Mouse (Mus musculus) frontal cortex, postnatal 10 days (tissue): ENCODE results near the gene Nup210.
A peak's percentile ranks its signal among the peaks of the same experiment; 100 is the strongest.

Source experiments
- DNase-seq, 2 experiments: peaks; one replicate each; pipeline ENCODE4 v3.0.0; 2022; ENCODE audit warnings: low spot score in 2 of 2, mixed read lengths in 1 of 2

The Nup210 gene

DNA sequence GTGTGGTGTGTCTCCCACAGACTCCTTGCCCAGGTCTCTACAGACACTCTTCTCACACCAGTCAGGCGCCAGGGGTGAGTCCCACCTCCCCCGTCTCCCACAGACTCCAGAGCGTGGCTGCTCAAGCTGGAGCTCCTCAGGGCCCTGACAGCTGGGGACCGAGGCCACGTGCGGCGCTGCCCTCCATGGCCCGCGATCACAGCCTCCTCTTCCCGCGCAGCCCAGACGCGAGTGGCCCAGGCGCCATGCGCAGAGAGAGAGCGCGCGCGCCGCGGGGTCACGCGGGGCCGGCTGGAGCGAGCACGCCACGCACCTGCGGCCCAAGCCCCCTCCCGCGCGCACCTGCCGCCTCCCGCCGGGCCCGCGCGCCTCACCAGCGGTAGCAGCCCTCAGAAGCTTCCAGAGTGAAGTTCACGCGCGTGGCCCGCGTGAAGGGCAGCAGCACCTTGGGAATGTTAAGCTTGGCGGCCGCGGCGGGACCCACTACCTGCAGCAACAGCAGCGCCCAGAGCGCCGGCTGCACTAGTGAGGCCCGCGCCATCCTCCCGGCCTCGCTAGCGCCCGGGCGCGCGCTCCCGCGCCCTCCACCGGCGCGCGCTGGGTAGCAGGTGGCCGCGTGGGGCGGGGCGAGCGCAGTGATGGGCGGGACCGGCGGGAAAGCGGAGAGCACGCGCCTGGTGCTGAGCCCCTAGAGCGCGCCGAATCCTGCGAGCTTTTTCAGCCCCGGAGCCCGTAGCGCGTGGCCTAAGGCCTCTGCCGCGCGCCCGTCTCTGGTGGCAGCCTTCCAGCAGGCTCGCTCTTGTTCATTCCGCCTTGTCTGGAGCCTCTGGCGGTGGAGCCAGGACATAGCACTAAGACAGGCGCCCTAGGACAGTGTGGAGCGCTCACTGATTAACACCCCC is at the start of gene Nup210:
Gene Nup210, minus strand, starts transcription at position 586 of the 902 bp plus-strand sequence.
- DNase-seq = peak; percentile 92 to 95

DNA sequence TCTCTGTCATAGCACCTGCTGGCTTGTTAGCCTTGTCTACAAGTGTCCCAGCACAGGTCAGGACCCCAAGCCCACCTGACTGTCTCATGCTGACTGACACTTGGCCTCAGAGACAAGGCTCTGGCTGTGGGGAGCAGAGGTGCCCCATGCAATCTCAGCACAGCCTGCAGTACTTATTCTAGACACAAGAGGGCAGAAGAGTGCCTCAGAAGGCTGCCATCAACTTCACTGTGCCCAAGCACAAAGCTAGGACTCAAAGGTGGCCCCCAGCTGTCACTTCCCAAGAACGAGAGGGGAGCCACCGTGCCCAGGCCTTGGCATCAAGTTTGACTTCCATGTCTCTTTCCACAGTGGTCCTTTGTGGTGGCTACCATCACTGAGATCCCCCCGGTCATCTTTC is 48.6 kb upstream of the Nup210 start:
- peak in 1 of 2 experiments; percentile 69 for DNase-seq

DNA sequence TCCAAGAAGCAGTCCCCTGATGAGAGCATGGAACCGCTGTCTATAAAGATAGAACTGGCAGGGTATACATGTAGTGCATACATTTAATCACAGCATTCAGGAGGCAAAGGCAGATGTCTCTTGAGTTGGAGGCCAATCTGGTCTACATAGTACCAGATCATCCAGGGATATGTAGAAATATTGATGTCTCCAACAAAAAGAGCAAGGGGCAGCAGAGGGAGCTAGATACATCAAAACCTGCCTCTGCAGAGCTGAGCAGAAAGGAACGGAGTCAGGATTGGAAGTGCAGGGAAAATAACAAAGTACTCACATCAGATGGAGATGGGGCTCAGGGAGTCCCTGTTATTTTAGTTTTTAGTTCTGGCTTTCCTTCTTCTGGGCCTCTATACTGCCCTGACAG is 48.0 kb upstream of the Nup210 start:
- DNase-seq = no peak

DNA sequence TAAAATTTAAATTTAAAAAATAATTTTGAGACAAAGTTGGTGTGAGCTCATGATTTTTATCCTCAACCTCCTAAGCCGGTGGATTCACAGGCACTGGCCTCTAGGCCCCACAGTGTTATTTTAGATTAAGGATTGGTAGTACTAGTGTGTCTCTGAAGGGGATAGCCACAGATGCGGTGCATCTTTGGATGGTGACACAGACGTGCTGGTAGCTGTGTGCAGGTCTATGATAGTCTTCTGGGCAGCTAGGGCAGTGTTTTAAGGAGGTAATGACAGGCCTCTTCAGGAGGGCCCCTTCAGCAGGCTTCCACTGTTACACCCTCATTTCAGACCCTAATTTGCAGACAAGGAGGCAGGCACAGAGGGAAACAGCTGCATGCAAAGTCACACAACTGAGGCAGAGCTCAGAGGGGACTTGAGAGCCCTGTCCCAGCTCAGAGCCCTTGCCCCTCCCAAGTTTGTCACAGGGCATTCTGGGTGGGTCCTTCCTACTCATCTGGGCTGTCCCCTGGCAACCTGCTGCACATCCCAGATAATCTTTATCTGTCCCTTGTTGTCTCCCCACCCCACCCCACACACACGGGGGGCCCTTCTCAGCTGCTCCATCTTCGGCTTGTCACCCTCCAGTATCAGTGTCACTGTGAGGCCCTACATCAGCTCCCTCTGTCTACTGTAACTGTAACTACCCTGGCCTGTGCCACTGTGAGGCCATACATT is 46.7 kb upstream of the Nup210 start:
- no peak for DNase-seq

DNA sequence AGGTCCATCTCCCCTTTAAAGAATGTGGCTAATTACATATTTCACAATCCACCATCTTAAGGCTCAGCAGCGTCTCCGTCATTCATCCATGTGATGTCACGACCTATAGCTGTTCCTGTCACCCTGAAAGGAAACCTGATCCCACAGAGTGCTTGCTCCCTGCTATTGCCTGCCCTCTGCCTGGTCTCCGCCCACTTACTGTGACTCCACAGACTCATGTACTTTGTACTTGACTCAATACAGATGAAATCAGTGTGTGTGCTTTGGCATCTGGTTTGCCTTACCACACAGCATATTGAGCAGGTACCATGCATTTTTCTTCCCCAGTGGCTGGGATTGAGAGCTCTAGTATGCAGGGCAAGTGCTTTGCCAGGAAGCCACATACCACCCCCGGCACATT is 45.7 kb upstream of the Nup210 start:
- no peak for DNase-seq

DNA sequence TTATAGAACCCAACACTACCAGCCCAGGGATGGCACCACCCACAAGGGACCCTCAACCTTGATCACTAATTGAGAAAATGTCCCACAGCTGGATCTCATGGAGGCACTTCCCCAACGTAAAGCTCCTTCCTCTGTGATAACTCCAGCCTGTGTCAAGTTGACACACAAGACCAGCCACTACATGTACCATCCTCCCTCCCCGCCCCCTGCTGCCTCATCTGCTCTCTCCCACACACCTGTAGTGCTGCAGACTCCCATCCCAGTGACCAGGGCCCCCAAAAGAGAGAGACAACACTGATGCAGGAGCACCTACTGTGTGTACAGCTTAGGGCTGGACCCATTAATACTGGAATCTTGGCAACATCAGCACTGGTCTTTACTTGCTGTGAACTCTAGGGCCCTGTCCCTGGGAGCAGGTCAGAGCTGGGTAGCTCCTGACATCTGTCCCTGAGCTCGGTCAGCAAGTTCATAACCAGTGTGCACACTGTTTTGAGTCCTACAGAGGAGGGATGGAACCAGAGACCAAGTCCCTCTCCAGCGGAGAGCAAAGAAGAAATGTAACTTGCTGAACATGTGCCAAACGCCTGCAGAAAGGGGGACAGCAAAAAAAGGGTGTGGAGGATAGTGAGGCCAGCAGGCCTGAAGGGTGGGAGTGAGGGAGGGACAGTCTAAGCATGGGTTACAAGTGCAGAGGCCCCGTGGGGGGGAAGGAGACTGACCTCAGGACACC is 45.0 kb upstream of the Nup210 start:
- DNase-seq = no peak

DNA sequence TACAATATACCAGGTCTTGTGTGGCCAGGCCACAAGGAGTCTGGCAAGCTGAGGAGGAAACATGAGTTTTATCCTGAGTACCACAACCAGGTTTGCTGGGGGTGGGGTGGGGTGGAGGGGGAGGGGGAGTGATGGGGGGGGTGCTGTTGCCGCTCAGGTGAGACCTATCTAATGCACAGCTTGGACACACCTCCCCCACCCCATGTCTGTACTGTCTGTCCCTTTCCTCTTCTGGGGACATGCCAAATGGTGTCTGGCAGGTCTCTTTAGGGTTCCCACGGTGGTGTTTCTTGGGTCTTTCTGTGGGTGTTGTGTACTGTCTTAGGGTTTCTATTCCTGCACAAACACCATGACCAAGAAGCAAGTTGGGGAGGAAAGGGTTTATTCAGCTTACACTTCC is 44.3 kb upstream of the Nup210 start:
- DNase-seq = no peak

DNA sequence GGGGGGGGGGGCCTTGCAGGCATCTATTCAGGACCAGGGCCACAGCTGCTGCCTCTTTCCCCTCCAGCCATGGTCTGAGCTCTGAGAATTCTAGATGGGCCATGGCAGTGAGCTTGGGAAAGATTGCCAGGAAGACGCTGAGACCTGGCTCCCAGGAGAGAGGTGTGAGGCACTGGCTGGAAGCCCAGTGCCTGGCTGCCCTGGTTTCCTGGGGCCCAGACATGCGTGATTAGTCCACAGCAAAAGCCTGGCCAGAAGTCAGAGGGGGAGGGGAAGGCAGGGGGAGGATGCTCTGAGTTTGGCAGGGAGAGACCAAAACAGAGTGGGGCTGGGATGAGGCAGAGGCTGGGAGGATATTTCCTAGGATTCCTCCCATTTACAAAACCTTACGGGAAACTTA is 43.8 kb upstream of the Nup210 start:
- DNase-seq = no peak

DNA sequence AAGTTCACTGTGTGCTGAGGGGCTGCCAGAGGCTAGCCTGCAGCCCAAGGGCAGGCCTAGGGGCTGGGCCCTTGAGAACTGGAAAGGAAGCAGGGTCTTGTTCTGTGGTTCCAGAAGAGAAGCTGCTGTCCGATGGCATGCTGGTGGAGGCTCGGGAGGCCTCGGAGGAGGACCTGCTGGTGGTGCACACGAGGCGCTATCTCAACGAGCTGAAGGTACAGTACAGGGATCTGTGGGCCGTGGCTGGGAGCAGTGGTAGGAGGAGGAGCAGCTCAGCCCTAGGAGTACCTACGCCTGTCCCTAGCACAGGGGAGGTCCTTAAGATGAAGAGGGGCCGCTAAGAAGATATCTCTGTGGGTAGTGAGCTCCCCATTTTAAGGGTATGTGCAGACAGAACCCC is 42.4 kb upstream of the Nup210 start:
- DNase-seq = no peak

DNA sequence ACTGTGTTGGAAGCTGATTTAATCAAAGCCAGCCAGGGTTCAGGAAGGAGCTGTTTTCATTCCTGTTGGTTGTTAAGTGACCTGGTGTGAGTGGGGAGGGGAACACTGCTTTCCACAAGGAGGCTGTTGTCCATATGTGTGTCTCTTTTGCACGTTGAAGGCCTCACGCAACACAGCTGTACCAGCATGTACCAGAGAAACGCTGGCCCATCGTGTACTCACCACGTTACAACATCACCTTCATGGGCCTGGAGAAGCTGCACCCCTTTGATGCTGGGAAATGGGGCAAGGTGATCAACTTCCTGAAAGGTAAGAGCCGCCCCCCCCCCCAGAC is 40.6 kb upstream of the Nup210 start:
- no peak for DNase-seq

DNA sequence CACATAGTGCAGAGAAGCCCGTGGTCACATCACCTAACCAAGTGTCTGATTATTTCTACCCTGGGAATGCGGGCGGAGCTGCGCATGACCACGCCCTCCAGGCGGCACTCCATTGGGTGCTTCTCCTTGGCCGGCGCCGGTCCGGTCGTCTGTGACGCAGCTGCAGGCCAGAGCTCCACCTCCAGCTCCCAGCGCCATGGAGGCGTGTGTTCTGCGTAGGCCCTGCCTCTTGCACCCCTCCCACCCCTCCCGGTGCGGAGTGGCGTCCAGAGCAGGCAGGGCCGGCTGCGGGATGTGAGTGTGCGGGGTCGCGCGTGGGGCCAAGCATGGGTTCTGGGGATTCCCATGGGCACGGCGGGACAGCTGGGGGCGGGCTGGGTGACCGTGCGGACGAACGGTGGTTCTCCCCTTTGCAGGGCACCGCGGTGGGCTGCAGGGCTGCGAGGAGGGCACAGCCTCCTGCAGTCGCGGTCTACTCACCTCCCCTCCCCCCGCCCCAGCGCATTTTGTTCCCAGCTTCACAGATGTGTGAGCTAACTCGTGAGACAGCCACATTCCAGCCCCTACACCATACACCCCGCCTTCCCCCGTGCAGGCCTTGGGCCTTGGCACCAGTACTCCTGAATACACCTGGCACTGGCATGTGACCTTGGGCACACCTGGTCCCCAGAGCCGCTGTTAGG is 40.1 kb upstream of the Nup210 start, which contains the start of gene Hdac11:
Gene Hdac11, plus strand, starts transcription at position 112 of the 683 bp plus-strand sequence.
- DNase-seq = peak; percentile 89 to 90

DNA sequence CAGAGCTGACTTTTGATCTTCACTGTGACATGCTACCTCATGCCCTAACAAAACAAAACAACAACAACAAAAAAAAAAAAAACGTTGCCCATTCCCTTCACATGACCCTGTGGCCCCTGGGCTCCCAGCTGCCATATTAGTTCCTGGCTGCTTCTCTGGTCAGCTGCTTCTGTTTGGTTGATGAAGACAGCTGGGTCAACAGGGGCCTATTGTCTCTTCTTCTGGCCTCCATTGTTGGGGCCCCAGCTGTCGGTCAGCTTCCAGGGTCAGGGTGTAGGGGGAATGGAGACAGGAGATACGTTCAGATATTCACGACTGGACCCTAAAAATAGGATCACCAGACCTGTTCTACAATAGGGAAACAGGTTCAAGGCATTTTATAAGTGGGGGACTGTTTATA is 39.4 kb upstream of the Nup210 start:
- no peak for DNase-seq

DNA sequence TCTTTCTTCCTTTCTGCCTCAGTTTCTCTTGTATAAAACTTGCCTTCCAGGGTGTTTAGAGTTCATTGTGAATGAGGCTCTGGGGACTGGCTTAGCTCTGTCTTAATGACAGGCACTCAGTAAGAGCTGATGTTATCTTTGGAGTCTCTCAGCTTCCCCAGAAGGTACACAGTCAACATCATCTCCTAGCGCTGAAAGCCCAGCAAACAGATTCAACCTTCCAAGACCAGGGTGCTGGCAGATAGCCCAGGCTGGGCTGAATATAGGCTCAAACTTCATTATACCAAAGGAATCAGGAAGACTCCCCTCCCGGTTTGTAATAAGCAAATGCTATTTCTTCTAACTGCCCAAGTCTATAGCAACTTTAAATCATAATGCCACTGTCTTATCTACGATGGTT is 38.7 kb upstream of the Nup210 start:
- DNase-seq = no peak

DNA sequence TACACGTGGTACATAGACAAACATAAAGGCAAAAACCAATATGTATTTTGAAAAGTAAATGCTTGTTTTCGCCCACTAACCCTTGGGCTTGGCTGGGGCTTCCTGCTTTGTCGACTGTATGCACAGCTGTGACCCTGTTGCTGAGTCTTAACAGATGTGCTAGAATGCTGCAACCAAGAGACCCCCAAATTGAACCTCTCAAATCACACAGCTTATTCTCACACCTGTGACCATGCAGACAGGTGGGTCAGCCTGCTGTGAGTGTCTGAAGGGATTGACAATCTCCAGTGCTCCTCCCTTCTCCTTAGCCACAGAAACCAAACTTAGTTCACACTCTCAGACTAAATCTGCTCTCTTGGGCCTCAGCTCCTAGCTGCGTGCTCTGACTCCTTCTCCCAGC is 38.1 kb upstream of the Nup210 start:
- DNase-seq = no peak

DNA sequence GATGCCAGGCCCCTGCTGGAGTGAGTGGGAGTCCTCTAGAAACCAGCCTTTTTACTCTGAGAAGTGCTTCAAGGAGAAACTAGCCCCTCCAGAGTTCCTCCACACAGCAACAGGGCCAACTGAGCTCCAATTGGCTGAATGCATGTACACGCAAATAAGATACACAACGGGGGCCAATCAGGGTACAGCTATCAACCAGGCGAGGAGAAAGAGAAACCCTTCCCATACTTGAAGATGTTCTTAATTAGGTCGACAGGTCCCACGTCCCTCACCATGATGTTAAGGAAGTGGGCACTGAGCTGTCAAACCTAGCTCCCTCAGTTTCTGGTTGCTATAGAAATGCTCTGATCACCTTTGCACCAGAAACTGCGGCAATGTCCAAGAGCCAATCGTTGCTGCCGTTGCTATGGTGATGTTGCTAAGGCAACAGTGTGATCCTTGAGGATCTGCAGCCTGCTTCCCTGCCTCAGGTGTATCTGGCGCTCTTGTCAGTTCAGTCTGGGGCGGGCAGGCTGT is 37.0 kb upstream of the Nup210 start:
- peak; percentile 74 for DNase-seq

DNA sequence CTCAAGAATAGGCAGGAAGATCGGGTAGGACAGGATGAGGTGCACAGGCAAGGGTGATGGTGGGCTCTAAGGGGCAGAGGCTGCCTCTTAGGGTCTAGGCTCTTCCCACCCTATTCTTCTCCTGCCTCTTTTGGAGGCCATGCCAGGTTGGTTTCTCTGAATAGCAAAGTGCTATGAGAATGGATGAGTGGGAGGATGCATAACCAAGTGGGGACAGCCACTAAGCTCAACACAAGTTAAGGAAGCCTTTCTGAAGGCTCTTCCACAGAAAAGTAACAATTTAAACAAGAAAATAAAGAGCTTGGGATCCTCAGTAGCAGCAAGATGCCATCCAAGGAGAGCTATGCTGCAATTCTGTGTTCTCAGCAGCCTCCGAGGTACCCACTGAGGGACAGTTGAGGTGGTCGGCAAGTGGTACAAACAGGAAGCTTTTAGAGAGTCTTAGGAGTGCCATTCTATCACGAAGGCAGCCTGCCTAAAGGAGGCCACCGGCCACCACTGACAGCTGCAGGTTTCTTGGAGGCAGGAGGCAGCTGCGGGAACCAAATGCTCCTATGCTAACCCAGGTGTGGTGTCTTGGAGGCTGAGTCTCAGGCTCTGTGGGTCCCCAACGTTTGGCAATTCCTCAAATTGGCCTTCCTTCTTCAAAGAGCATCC is 36.4 kb upstream of the Nup210 start:
- no peak for DNase-seq

DNA sequence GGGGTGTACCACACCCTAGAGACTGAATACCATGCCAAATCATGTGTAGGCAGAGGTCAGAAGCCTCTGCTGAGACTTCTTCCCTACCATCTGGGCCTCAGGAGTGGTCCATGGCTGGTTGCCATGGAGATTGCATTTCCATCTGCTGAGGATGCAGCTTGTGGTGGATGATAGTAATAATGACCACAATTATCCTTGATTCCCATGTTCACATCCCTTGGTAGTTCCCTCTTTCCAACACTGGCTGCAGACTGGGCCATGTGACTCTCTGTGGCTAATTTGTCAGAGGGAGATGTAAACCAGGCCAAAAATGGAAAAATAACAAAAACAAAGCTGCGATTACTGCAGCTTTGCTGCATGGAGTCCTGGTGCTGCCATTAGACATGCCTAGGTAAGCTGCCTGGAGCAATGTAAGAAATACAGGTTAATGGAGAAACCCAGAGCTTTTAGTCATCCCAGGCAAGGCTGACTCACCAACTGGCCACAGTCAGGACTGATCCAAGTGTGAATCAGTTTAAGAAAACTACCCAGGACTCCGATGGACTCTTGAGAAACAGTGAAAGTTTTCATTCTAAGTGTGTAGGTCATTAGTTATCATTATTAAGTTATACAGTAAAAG is 30.6 kb upstream of the Nup210 start:
- no peak for DNase-seq

DNA sequence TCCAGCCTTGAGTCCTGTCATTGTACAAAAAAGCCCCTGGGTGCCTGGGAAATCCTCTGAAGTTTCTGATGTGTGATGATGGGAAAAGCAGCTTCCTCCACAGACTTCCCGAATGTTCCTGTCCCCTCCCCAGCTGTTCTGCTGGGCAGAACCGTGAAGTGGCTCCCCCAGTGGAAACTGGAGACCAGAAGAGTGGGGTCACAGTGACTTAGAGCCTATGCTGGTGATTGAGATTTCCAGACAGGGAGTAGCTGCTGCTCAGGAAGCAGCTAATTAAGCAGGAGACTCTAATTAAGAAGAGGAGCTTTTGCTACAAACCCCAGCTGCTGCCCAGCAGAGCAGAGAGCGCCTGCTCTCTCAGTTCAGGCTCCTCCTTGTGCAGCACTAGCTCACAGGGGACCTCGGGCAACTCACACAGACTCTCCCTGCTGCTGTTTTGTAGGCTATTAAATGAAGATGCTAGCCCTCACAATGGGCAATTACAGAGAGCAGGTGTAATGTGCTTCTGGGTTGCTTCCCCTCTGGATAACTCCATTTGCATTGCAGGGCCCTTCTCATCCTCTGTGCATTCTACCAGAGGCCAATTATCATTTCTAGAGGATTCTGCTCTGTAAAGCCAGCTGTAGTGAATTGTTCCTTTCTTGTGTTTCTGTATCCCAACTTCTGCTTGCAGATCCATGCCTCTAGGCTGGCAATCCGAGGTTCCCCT is 30.0 kb upstream of the Nup210 start:
- DNase-seq = no peak

DNA sequence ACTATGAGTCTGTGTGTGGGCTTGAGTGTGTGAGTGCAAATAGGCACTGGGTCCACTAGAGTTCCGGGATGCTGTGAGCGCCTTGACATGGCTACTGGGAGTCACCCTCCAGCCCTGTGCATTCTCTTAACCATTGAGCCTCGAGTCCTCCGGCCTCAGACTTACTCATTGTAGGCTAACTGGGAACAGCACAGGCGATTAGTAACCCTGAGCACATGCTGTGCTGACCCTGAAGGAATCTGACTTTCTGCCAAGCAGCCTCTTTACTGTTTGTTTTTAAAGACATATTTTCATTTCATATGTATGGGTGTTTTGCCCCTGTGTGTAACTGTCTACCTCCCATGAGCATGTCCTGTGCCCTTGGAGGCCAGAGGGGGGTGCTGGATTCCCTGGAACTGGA is 28.9 kb upstream of the Nup210 start:
- DNase-seq = no peak

DNA sequence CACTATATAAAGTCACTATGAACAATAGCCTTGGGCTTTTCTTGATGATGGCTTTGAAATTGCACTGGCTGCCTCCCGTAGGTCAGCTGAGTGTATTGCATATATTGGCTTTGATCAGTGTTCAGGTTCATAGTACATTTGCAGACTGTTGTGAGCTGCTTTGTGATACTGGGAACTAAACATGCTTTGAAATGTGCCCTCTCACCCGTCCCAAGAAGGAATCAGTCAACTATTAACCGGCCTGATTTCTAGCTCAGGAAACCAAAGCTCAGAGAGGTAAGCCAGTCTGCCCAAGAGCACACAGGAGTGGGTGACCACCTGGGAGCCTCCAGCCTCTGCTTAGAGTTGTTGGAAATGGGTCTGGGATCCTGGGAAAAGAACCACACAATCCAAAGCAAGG is 28.4 kb upstream of the Nup210 start:
- no peak for DNase-seq
